Mouse (Mus musculus): ENCODE data around the gene Slc22a4. TPM values are rescaled to one million over a fixed set of nuclear protein-coding genes. Genes with fewer than 3 reads are reported as not detected.
"Not testable (repeated sequence)": the region's sequence is repeated elsewhere in the genome, so short reads cannot be mapped to it uniquely, and the experiment has no call there.

Slc22a4 gene
- polyA plus RNA-seq, 1 experiment = 18.9 TPM

- 38% methylated on average over 4 of the region's 4 CpGs for WGBS
- Histone ChIP-seq H3K27me3 (ENCODE audit: control insufficient read depth, insufficient read depth, low read length) (no peaks in the 10 kb centered on the region), H3K4me3 (ENCODE audit: low read depth, low read length) (no peak overlapping the region), H3K27ac (ENCODE audit: insufficient read depth, low read depth, low read length) (peak overlapping the region; percentile 21; the same call in 1 of the 2 replicates), H3K4me1 (ENCODE audit: control insufficient read depth, insufficient read depth, insufficient read length, low read length) (peaks cover 5% of the 10 kb centered on the region; the same call in 1 of the 2 replicates), H3K36me3 (ENCODE audit: control insufficient read depth, insufficient read depth, low read length) (peaks cover 9% of the 10 kb centered on the region)
- TF ChIP-seq POLR2A (IDR thresholded peaks at IDR 0.05; ENCODE audit: low read depth, low read length) = no peak
These were observed 39.8 kb downstream of the Slc22a4 start for GRCm38 (mm10) chr11:53988081-53988480.

- no peak overlapping the region for H3K4me3 ChIP-seq (ENCODE audit: low read depth, low read length)
- H3K27ac ChIP-seq (ENCODE audit: insufficient read depth, low read depth, low read length) = no peak overlapping the region
- peaks cover 8% of the 10 kb centered on the region for H3K36me3 ChIP-seq (ENCODE audit: control insufficient read depth, insufficient read depth, low read length)
- H3K27me3 ChIP-seq (ENCODE audit: control insufficient read depth, insufficient read depth, low read length) = no peaks in the 10 kb centered on the region
- 89% methylated on average over 4 of the region's 4 CpGs for WGBS
- peaks cover 9% of the 10 kb centered on the region for H3K4me1 ChIP-seq (ENCODE audit: control insufficient read depth, insufficient read depth, insufficient read length, low read length)
- no peak for TF ChIP-seq CTCF (IDR thresholded peaks at IDR 0.05; ENCODE audit: extremely low read depth, insufficient read length, insufficient replicate concordance, low read depth, low read length)
- no peak for TF ChIP-seq POLR2A (IDR thresholded peaks at IDR 0.05; ENCODE audit: low read depth, low read length)
These were observed 46.5 kb downstream of the Slc22a4 start for GRCm38 (mm10) chr11:53981396-53981795.

- Histone ChIP-seq H3K27me3 (ENCODE audit: control insufficient read depth, insufficient read depth, low read length) (no peaks in the 10 kb centered on the region), H3K4me3 (ENCODE audit: low read depth, low read length) (peak within 1 kb of the TSS; percentile 88), H3K27ac (ENCODE audit: insufficient read depth, low read depth, low read length) (peak within 1 kb of the TSS; percentile 84), H3K36me3 (ENCODE audit: control insufficient read depth, insufficient read depth, low read length) (peaks cover 4% of the 10 kb centered on the region), H3K4me1 (ENCODE audit: control insufficient read depth, insufficient read depth, insufficient read length, low read length) (peaks cover 9% of the 10 kb centered on the region)
- 2% methylated on average over 73 of the region's 73 CpGs for WGBS
- TF ChIP-seq POLR2A (IDR thresholded peaks at IDR 0.05; ENCODE audit: low read depth, low read length) (peak; percentile 94), CTCF (IDR thresholded peaks at IDR 0.05; ENCODE audit: extremely low read depth, insufficient read length, insufficient replicate concordance, low read depth, low read length) (no peak)
These were observed 47.9 kb downstream of the Slc22a4 start, which contains the start of gene Slc22a21 for GRCm38 (mm10) chr11:53979788-53980621. Gene Slc22a21 (minus strand): TSS chr11:53980332.

- Histone ChIP-seq H3K4me3 (ENCODE audit: low read depth, low read length) (peak overlapping the region; percentile 88), H3K27ac (ENCODE audit: insufficient read depth, low read depth, low read length) (peak overlapping the region; percentile 84; the same call in 1 of the 2 replicates)
- not testable (repeated sequence) for H3K4me1 ChIP-seq (ENCODE audit: control insufficient read depth, insufficient read depth, insufficient read length, low read length); H3K27me3 ChIP-seq (ENCODE audit: control insufficient read depth, insufficient read depth, low read length); H3K36me3 ChIP-seq (ENCODE audit: control insufficient read depth, insufficient read depth, low read length)
- under 1% methylated on average over 23 of the region's 23 CpGs for WGBS
These were observed 48.5 kb downstream of the Slc22a4 start for GRCm38 (mm10) chr11:53979456-53979787.

GRCm38 (mm10) chr11:53977672-53978071 is 50.2 kb downstream of the Slc22a4 start:
- whole genome bisulfite sequencing = 54% methylated on average over 3 of the region's 3 CpGs
- Histone ChIP-seq H3K27ac (ENCODE audit: insufficient read depth, low read depth, low read length) (no peak overlapping the region), H3K27me3 (ENCODE audit: control insufficient read depth, insufficient read depth, low read length) (no peaks in the 10 kb centered on the region)

GRCm38 (mm10) chr11:53975559-53975958 is 52.3 kb downstream of the Slc22a4 start:
- Histone ChIP-seq H3K27me3 (ENCODE audit: control insufficient read depth, insufficient read depth, low read length) (no peaks in the 10 kb centered on the region), H3K27ac (ENCODE audit: insufficient read depth, low read depth, low read length) (no peak overlapping the region), H3K4me1 (ENCODE audit: control insufficient read depth, insufficient read depth, insufficient read length, low read length) (peaks cover 9% of the 10 kb centered on the region), H3K36me3 (ENCODE audit: control insufficient read depth, insufficient read depth, low read length) (peaks cover 1% of the 10 kb centered on the region; the same call in 1 of the 2 replicates), H3K4me3 (ENCODE audit: low read depth, low read length) (no peak overlapping the region)
- TF ChIP-seq POLR2A (IDR thresholded peaks at IDR 0.05; ENCODE audit: low read depth, low read length) (no peak), CTCF (IDR thresholded peaks at IDR 0.05; ENCODE audit: extremely low read depth, insufficient read length, insufficient replicate concordance, low read depth, low read length) (no peak)

More at GRCm38 (mm10) chr11:53977672-53978071, 50.2 kb downstream of the Slc22a4 start:
- TF ChIP-seq POLR2A (IDR thresholded peaks at IDR 0.05; ENCODE audit: low read depth, low read length) = no peak
- peaks cover under 1% of the 10 kb centered on the region; the same call in 1 of the 2 replicates for H3K36me3 ChIP-seq (ENCODE audit: control insufficient read depth, insufficient read depth, low read length)
- peaks cover 9% of the 10 kb centered on the region for H3K4me1 ChIP-seq (ENCODE audit: control insufficient read depth, insufficient read depth, insufficient read length, low read length)
- H3K4me3 ChIP-seq (ENCODE audit: low read depth, low read length) = no peak overlapping the region

- WGBS = 16% methylated on average over 3 of the region's 3 CpGs
- H3K4me1 ChIP-seq (ENCODE audit: control insufficient read depth, insufficient read depth, insufficient read length, low read length) = 0 out of 2 replicates have a peak, but pooled peaks cover 3% of the 10 kb centered on the region
- peak; percentile 69; the same call in 1 of the 2 replicates for TF ChIP-seq CTCF (IDR thresholded peaks at IDR 0.05; ENCODE audit: extremely low read depth, insufficient read length, insufficient replicate concordance, low read depth, low read length)
- TF ChIP-seq POLR2A (IDR thresholded peaks at IDR 0.05; ENCODE audit: low read depth, low read length) = no peak
These were observed 68.9 kb downstream of the Slc22a4 start for GRCm38 (mm10) chr11:53958984-53959383.

More at GRCm38 (mm10) chr11:53958984-53959383, 68.9 kb downstream of the Slc22a4 start:
- Histone ChIP-seq H3K36me3 (ENCODE audit: control insufficient read depth, insufficient read depth, low read length) (peaks cover 13% of the 10 kb centered on the region), H3K4me3 (ENCODE audit: low read depth, low read length) (peak overlapping the region; percentile 54), H3K27ac (ENCODE audit: insufficient read depth, low read depth, low read length) (peak overlapping the region; percentile 92), H3K27me3 (ENCODE audit: control insufficient read depth, insufficient read depth, low read length) (no peaks in the 10 kb centered on the region)
